ENCODE assay signal across 10 mouse cellular contexts in the genomic region with DNA sequence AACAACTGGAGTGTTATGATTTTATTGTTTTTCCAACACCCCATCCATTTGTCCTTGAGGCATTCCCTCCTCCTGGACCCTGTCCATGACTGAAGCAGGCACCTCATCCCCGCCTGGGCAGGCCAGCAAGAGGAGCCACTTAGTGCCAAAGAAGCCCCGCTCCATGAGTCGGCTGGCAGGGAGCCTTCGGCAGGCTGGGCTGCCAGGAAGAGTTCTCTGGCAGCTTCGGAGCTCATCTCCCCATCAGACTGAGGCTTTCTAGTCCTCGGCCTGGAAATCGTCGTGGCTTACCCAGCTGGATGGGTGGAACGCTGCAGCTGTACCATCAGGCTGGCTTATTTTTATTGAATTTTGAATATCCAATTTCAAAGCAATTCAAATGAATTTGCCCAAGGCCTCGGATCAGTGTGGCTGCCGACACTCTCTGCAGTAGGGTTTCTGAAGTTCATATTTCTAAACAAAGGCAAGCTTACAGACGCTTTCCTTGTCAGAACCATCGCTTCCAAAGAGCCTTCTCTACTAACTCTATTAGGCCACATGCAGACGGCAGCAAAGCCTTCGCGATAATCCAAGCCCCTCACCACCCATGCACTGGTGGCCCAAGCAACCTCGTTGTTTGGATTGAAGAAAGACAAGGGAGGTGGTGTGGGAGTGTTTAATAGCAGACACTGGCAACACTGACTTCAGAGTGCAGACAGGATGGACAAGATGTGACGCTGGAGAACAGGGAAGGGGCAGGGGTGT.
DNase-seq lines count a peak whose midpoint lies in the region; ATAC-seq and TF ChIP-seq lines count a peak whose summit lies in the region.
"Had no signal": no experiment of that assay in that cellular context is flagged by ENCODE, and none has a peak within 500 bp of the region (broad histone marks: within the 10 kb centered on the region; RNA-seq: fewer than 3 reads in every experiment).

No protein-coding gene starts in this region.

- 81% methylated on average over 18 of the region's 18 CpGs for WGBS in hindbrain, embryonic 10.5 days
- 81% methylated on average over 18 of the region's 18 CpGs for WGBS in hindbrain, embryonic 11.5 days
- WGBS in forebrain, embryonic 14.5 days: 61% methylated on average over 18 of the region's 18 CpGs
- WGBS in midbrain, embryonic 13.5 days: 60% methylated on average over 18 of the region's 18 CpGs
- WGBS in liver, postnatal 0 days (ENCODE audit: insufficient replicate concordance): 79% methylated on average over 18 of the region's 18 CpGs

- ATAC-seq in hindbrain, embryonic 11.5 days (ENCODE audit: low FRiP score): no peak
- ATAC-seq in forebrain, embryonic 14.5 days: peak; percentile 71; the same call in 1 of the 2 replicates
- 0 out of 2 replicates have a peak, but pooled peaks have one; percentile 43 for ATAC-seq in midbrain, embryonic 13.5 days
- ATAC-seq in liver, postnatal 0 days: no peak
- ATAC-seq in activated CD4-positive, CD25-positive, alpha-beta regulatory T cell, adult 4 months: no peak

- DNase-seq in hindbrain, embryonic 10.5 days (ENCODE audit: low spot score): no peak
- DNase-seq in hindbrain, embryonic 11.5 days (ENCODE audit: low spot score): no peak
- peak; percentile 82 for DNase-seq in forebrain, embryonic 14.5 days (ENCODE audit: low spot score)
- DNase-seq in layer of hippocampus, postnatal 10 days (ENCODE audit: low spot score in 2 of 2): peak; percentile 74 to 79
- DNase-seq in liver, postnatal 0 days: no peak
- no peak for DNase-seq in embryo, embryonic 11 days
- DNase-seq: liver, embryonic 13.5 days had no signal

- no peaks in the 10 kb centered on the region for H3K9me3 ChIP-seq in hindbrain, embryonic 10.5 days
- no peaks in the 10 kb centered on the region for H3K9me3 ChIP-seq in hindbrain, embryonic 11.5 days (ENCODE audit: control insufficient read depth, low read length)
- no peaks in the 10 kb centered on the region for H3K9me3 ChIP-seq in forebrain, embryonic 14.5 days (replicated peaks; ENCODE audit: control insufficient read depth, low read length)
- no peaks in the 10 kb centered on the region for H3K9me3 ChIP-seq in midbrain, embryonic 13.5 days
- no peaks in the 10 kb centered on the region for H3K9me3 ChIP-seq in liver, postnatal 0 days (ENCODE audit: low read length)
- H3K9me3 ChIP-seq: liver, embryonic 13.5 days; stomach, embryonic 15.5 days had no signal

- H3K4me2 ChIP-seq in hindbrain, embryonic 11.5 days (replicated peaks; ENCODE audit: low read depth, low read length): no peak overlapping the region
- H3K4me2 ChIP-seq in forebrain, embryonic 14.5 days (ENCODE audit: low read length): no peak overlapping the region
- H3K4me2 ChIP-seq in midbrain, embryonic 13.5 days (replicated peaks): no peak overlapping the region
- no peak overlapping the region for H3K4me2 ChIP-seq in liver, postnatal 0 days (ENCODE audit: low read depth, low read length)
- H3K4me2 ChIP-seq: liver, embryonic 13.5 days; stomach, embryonic 15.5 days had no signal

- no peak overlapping the region for H3K4me3 ChIP-seq in hindbrain, embryonic 10.5 days
- H3K4me3 ChIP-seq in hindbrain, embryonic 11.5 days (ENCODE audit: low read depth, low read length): no peak overlapping the region
- H3K4me3 ChIP-seq in forebrain, embryonic 14.5 days (ENCODE audit: low read depth, low read length): no peak overlapping the region
- H3K4me3 ChIP-seq in midbrain, embryonic 13.5 days (replicated peaks): no peak overlapping the region
- H3K4me3 ChIP-seq in liver, postnatal 0 days (ENCODE audit: low read depth, low read length): no peak overlapping the region
- H3K4me3 ChIP-seq: liver, embryonic 13.5 days; stomach, embryonic 15.5 days had no signal

- H3K27ac ChIP-seq in hindbrain, embryonic 10.5 days: peak overlapping the region; percentile 41; the same call in 1 of the 2 replicates
- H3K27ac ChIP-seq in hindbrain, embryonic 11.5 days (ENCODE audit: low read depth, low read length): no peak overlapping the region
- peak overlapping the region; percentile 65 for H3K27ac ChIP-seq in forebrain, embryonic 14.5 days (ENCODE audit: low read depth, low read length)
- H3K27ac ChIP-seq in midbrain, embryonic 13.5 days: peak overlapping the region; percentile 79
- no peak overlapping the region for H3K27ac ChIP-seq in liver, postnatal 0 days (ENCODE audit: low read depth)
- H3K27ac ChIP-seq: liver, embryonic 13.5 days; stomach, embryonic 15.5 days had no signal

- no peak for TF ChIP-seq CTCF in liver, postnatal 0 days (IDR thresholded peaks at IDR 0.05; ENCODE audit: low read depth)

- no peak for TF ChIP-seq EP300 in liver, postnatal 0 days (IDR thresholded peaks at IDR 0.05; ENCODE audit: low read depth)

- H3K36me3 ChIP-seq in hindbrain, embryonic 10.5 days: no peaks in the 10 kb centered on the region
- H3K36me3 ChIP-seq in hindbrain, embryonic 11.5 days (ENCODE audit: control insufficient read depth, insufficient read depth, low read length): no peaks in the 10 kb centered on the region
- H3K36me3 ChIP-seq in forebrain, embryonic 14.5 days (ENCODE audit: control insufficient read depth, insufficient read depth, low read length): no peaks in the 10 kb centered on the region
- H3K36me3 ChIP-seq in midbrain, embryonic 13.5 days: no peaks in the 10 kb centered on the region
- H3K36me3 ChIP-seq in liver, postnatal 0 days (replicated peaks; ENCODE audit: insufficient read depth, low read length): no peaks in the 10 kb centered on the region
- H3K36me3 ChIP-seq: liver, embryonic 13.5 days; stomach, embryonic 15.5 days had no signal

- peaks cover 11% of the 10 kb centered on the region; the same call in 1 of the 2 replicates for H3K4me1 ChIP-seq in hindbrain, embryonic 10.5 days (replicated peaks)
- H3K4me1 ChIP-seq in hindbrain, embryonic 11.5 days (replicated peaks; ENCODE audit: control insufficient read depth, insufficient read depth, low read length): no peaks in the 10 kb centered on the region
- peaks cover 25% of the 10 kb centered on the region for H3K4me1 ChIP-seq in forebrain, embryonic 14.5 days (ENCODE audit: control insufficient read depth, insufficient read depth, low read length)
- H3K4me1 ChIP-seq in midbrain, embryonic 13.5 days (replicated peaks): peaks cover 39% of the 10 kb centered on the region
- no peaks in the 10 kb centered on the region for H3K4me1 ChIP-seq in liver, postnatal 0 days (ENCODE audit: insufficient read depth)
- H3K4me1 ChIP-seq: liver, embryonic 13.5 days; stomach, embryonic 15.5 days had no signal

- H3K9ac ChIP-seq in hindbrain, embryonic 11.5 days (ENCODE audit: low read depth, low read length): no peak overlapping the region
- H3K9ac ChIP-seq in forebrain, embryonic 14.5 days (ENCODE audit: low read length): no peak overlapping the region
- H3K9ac ChIP-seq in midbrain, embryonic 13.5 days (replicated peaks): no peak overlapping the region
- no peak overlapping the region for H3K9ac ChIP-seq in liver, postnatal 0 days (replicated peaks)
- H3K9ac ChIP-seq: liver, embryonic 13.5 days; stomach, embryonic 15.5 days had no signal

- 0 out of 2 replicates have a peak, but pooled peaks cover 5% of the 10 kb centered on the region for H3K27me3 ChIP-seq in hindbrain, embryonic 10.5 days (ENCODE audit: insufficient read depth, poor library complexity, severe bottlenecking)
- no peaks in the 10 kb centered on the region for H3K27me3 ChIP-seq in hindbrain, embryonic 11.5 days (ENCODE audit: control insufficient read depth, insufficient read depth, low read length)
- no peaks in the 10 kb centered on the region for H3K27me3 ChIP-seq in forebrain, embryonic 14.5 days (replicated peaks; ENCODE audit: control insufficient read depth, insufficient read depth, low read length)
- H3K27me3 ChIP-seq in midbrain, embryonic 13.5 days: no peaks in the 10 kb centered on the region
- H3K27me3 ChIP-seq in liver, postnatal 0 days (ENCODE audit: insufficient read depth, low read length): no peaks in the 10 kb centered on the region
- H3K27me3 ChIP-seq: liver, embryonic 13.5 days; stomach, embryonic 15.5 days had no signal

Comparison
In these comparisons a context has a peak if more than half of its experiments do, and no peak if none do; other contexts are left out.
1. H3K27ac ChIP-seq: peak in hindbrain, embryonic 10.5 days (single experiment), forebrain, embryonic 14.5 days (single experiment) and midbrain, embryonic 13.5 days (single experiment); none in hindbrain, embryonic 11.5 days (single experiment) and liver, postnatal 0 days (single experiment).
2. DNase-seq: peak in forebrain, embryonic 14.5 days (single experiment) and layer of hippocampus, postnatal 10 days (2 of 2); none in hindbrain, embryonic 10.5 days (single experiment), hindbrain, embryonic 11.5 days (single experiment), liver, postnatal 0 days (single experiment) and embryo, embryonic 11 days (single experiment).
3. ATAC-seq: peak in forebrain, embryonic 14.5 days (single experiment) and midbrain, embryonic 13.5 days (single experiment); none in hindbrain, embryonic 11.5 days (single experiment), liver, postnatal 0 days (single experiment) and activated CD4-positive, CD25-positive, alpha-beta regulatory T cell, adult 4 months (single experiment).